Mouse (Mus musculus) cortical plate, adult 2 months (tissue): ENCODE results near the gene Wdr5.

ENCODE experiments used
- CTCF ChIP-seq: fragments of 200-500 bp; IDR thresholded peaks from 2 replicates; pipeline ENCODE4 v1.5.1; 2011; ENCODE audit warnings: mild to moderate bottlenecking, control low read depth, low read length; ENCODE audit not compliant: insufficient read depth; ENCODE audit errors: extremely low read depth
- POLR2A ChIP-seq: fragments of 200-500 bp; IDR thresholded peaks from 2 replicates; pipeline ENCODE4 v1.6.1; 2011; ENCODE audit warnings: mild to moderate bottlenecking, low read length, control low read depth; ENCODE audit not compliant: insufficient read depth; ENCODE audit errors: extremely low read depth

DNA sequence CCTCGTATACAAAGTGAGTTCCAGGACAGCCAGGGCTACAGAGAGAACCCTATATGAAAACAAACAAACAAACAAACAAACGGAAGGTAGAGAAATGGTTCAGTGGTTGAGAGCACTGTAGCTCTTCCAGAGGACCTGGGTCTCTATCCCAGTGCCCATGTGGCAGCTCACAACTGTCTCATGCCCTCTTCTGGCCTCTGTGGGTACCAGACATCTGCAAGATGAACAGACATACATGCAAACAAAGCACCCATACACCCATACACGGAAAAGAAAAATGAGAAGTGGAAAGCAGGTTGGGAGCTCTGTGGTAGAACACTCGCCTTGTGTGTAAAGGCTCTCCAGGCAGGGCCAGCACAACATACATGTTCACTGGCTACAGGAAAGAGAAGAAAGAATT lies 34.6 kb upstream of the Wdr5 start:
- TF ChIP-seq CTCF: no peak
- TF ChIP-seq POLR2A: no peak
